Mouse (Mus musculus) kidney, postnatal 0 days (tissue): ENCODE results near the gene Gm36210. TPM values are rescaled to one million over a fixed set of nuclear protein-coding genes. Genes with fewer than 3 reads are reported as not detected.

Experiments
- ATAC-seq: fragments of 200-750 bp; cut with Nextera tagmentation; replicated peaks from 2 replicates; pipeline ENCODE4 v1.8.0; 2017; ENCODE audit warnings: low read depth, moderate number of reproducible peaks, moderate TSS enrichment, moderate library complexity; ENCODE audit not compliant: low FRiP score
- DNase-seq: peaks from one replicate; pipeline ENCODE4 v3.0.0-alpha.2; 2016; ENCODE audit warnings: low spot score
- H3K27ac ChIP-seq: fragments of 300-500 bp; sonication (generic); 2 replicates; pipeline ENCODE4 v1.5.1; 2014; ENCODE audit warnings: mild to moderate bottlenecking
- H3K27me3 ChIP-seq: fragments of 300-500 bp; sonication (generic); 2 replicates; pipeline ENCODE4 v1.6.1; 2014; ENCODE audit warnings: low read length, mixed read lengths; ENCODE audit not compliant: insufficient read depth
- H3K36me3 ChIP-seq: fragments of 300-500 bp; sonication (generic); 2 replicates; pipeline ENCODE4 v1.6.1; 2014; ENCODE audit warnings: low read length, mixed read lengths; ENCODE audit not compliant: insufficient read depth
- H3K4me1 ChIP-seq: fragments of 300-500 bp; sonication (generic); replicated peaks from 2 replicates; pipeline ENCODE4 v1.6.1; 2014; ENCODE audit warnings: antibody characterized with exemption, low read length, mixed read lengths; ENCODE audit not compliant: insufficient read depth
- H3K4me2 ChIP-seq: fragments of 300-500 bp; sonication (generic); 2 replicates; pipeline ENCODE4 v1.6.1; 2014; ENCODE audit warnings: mild to moderate bottlenecking, low read length, moderate library complexity, mixed read lengths
- H3K4me3 ChIP-seq: fragments of 300-500 bp; sonication (generic); replicated peaks from 2 replicates; pipeline ENCODE4 v1.5.1; 2014; ENCODE audit warnings: low read depth, low read length
- H3K9ac ChIP-seq: fragments of 300-500 bp; sonication (generic); 2 replicates; pipeline ENCODE4 v1.6.1; 2014; ENCODE audit warnings: low read depth, low read length
- H3K9me3 ChIP-seq: fragments of 300-500 bp; sonication (generic); replicated peaks from 2 replicates; pipeline ENCODE4 v1.6.1; 2016; ENCODE audit warnings: low read length, inconsistent platforms, mixed read lengths
- CTCF ChIP-seq: IDR thresholded peaks from 2 replicates; pipeline ENCODE4 v1.5.1; 2016; ENCODE audit warnings: antibody characterized with exemption, low read depth, mild to moderate bottlenecking, moderate library complexity
- WGBS: fragments of 180-500 bp; shearing (Covaris S2); extraction: QIAGEN DNeasy Blood & Tissue Kit; methylation state at CpG from one replicate; pipeline ENCODE4 v1.1.7; 2014; 5-methylcytosine and 5-hydroxymethylcytosine counted together
- polyA plus RNA-seq: library from polyadenylated mRNA; unstranded; fragments of >200 nt; fragmentation: Nextera tagmentation; extraction: Ambion mirVana; gene quantifications from 2 replicates; pipeline ENCODE4 v1.2.1, GENCODE M21; 2015

Gene Gm36210
- polyA plus RNA-seq, 1 experiment from 2014 or later: not detected

GRCm38 (mm10) chr7:4923586-4924364 is 17.5 kb upstream of the Gm36210 start:
- ATAC-seq (no peak), DNase-seq (peak; percentile 59)
- no peaks in the 10 kb centered on the region for H3K9me3 ChIP-seq
- peak overlapping the region; percentile 77 for H3K27ac ChIP-seq
- WGBS: 5% methylated on average over 37 of the region's 37 CpGs
- peaks cover 28% of the 10 kb centered on the region for H3K4me1 ChIP-seq
- H3K27me3 ChIP-seq: no peaks in the 10 kb centered on the region
- peak overlapping the region; percentile 21 for H3K4me3 ChIP-seq
- H3K9ac ChIP-seq: peak overlapping the region; percentile 50; the same call in 1 of the 2 replicates
- H3K4me2 ChIP-seq: peak overlapping the region; percentile 62
- peak; percentile 61 for TF ChIP-seq CTCF
- H3K36me3 ChIP-seq: peaks cover 19% of the 10 kb centered on the region

GRCm38 (mm10) chr7:4922931-4923565 is 16.7 kb upstream of the Gm36210 start:
- peak; percentile 73 for DNase-seq
- H3K4me1 ChIP-seq: peaks cover 28% of the 10 kb centered on the region
- no peak; the same call in 1 of the 2 replicates for ATAC-seq
- peak overlapping the region; percentile 21 for H3K4me3 ChIP-seq
- WGBS: 1% methylated on average over 14 of the region's 14 CpGs
- no peaks in the 10 kb centered on the region for H3K9me3 ChIP-seq
- peak overlapping the region; percentile 50; the same call in 1 of the 2 replicates for H3K9ac ChIP-seq
- TF ChIP-seq CTCF: peak; percentile 48
- no peaks in the 10 kb centered on the region for H3K27me3 ChIP-seq
- H3K4me2 ChIP-seq: peak overlapping the region; percentile 62
- peak overlapping the region; percentile 77 for H3K27ac ChIP-seq
- peaks cover 27% of the 10 kb centered on the region for H3K36me3 ChIP-seq

GRCm38 (mm10) chr7:4922508-4922907 is 16.2 kb upstream of the Gm36210 start:
- Histone ChIP-seq H3K9me3 (no peaks in the 10 kb centered on the region), H3K27ac (peak overlapping the region; percentile 39; the same call in 1 of the 2 replicates), H3K4me3 (peak overlapping the region; percentile 21; the same call in 1 of the 2 replicates), H3K9ac (peak overlapping the region; percentile 14; the same call in 1 of the 2 replicates), H3K27me3 (no peaks in the 10 kb centered on the region), H3K4me2 (peak overlapping the region; percentile 62), H3K4me1 (peaks cover 28% of the 10 kb centered on the region), H3K36me3 (peaks cover 30% of the 10 kb centered on the region)
- peak; percentile 84 for DNase-seq
- WGBS: 0% methylated on average over 14 of the region's 14 CpGs
- no peak for TF ChIP-seq CTCF
- peak; percentile 52 for ATAC-seq

GRCm38 (mm10) chr7:4921824-4922482 is 15.6 kb upstream of the Gm36210 start, which contains the start of gene Nat14:
Gene Nat14, plus strand, starts transcription at chr7:4922028.
- no peaks in the 10 kb centered on the region for H3K27me3 ChIP-seq
- peak within 1 kb of the TSS; percentile 21 for H3K4me3 ChIP-seq
- H3K36me3 ChIP-seq: peaks cover 32% of the 10 kb centered on the region
- H3K9ac ChIP-seq: peak within 1 kb of the TSS; percentile 14; the same call in 1 of the 2 replicates
- WGBS: 34% methylated on average over 8 of the region's 8 CpGs
- H3K4me1 ChIP-seq: peaks cover 28% of the 10 kb centered on the region
- no peak for ATAC-seq
- peak within 1 kb of the TSS; percentile 62 for H3K4me2 ChIP-seq
- H3K27ac ChIP-seq: peak within 1 kb of the TSS; percentile 54
- no peak for TF ChIP-seq CTCF
- no peaks in the 10 kb centered on the region for H3K9me3 ChIP-seq
- DNase-seq: no peak

GRCm38 (mm10) chr7:4920976-4921823 is 14.9 kb upstream of the Gm36210 start:
- DNase-seq (peak; percentile 45), ATAC-seq (no peak)
- Histone ChIP-seq H3K4me3 (no peak overlapping the region), H3K36me3 (peaks cover 32% of the 10 kb centered on the region), H3K4me2 (no peak overlapping the region), H3K9ac (no peak overlapping the region), H3K27me3 (no peaks in the 10 kb centered on the region), H3K4me1 (peaks cover 30% of the 10 kb centered on the region), H3K9me3 (no peaks in the 10 kb centered on the region), H3K27ac (peak overlapping the region; percentile 54)
- TF ChIP-seq CTCF: no peak
- 55% methylated on average over 23 of the region's 23 CpGs for WGBS
